Mouse (Mus musculus) lung, adult 2 months (tissue): ENCODE data around the gene BC005561.

Experiments used
- CTCF ChIP-seq: fragments of 200-500 bp; IDR thresholded peaks from 2 replicates; pipeline ENCODE4 v1.5.1; 2011; ENCODE audit warnings: mild to moderate bottlenecking, low read length, control low read depth; ENCODE audit not compliant: insufficient read depth
- POLR2A ChIP-seq: fragments of 200-500 bp; IDR thresholded peaks from 2 replicates; pipeline ENCODE4 v1.6.1; 2011; ENCODE audit warnings: low read depth, mild to moderate bottlenecking, control low read depth, low read length, borderline replicate concordance; ENCODE audit errors: extremely low read depth

DNA sequence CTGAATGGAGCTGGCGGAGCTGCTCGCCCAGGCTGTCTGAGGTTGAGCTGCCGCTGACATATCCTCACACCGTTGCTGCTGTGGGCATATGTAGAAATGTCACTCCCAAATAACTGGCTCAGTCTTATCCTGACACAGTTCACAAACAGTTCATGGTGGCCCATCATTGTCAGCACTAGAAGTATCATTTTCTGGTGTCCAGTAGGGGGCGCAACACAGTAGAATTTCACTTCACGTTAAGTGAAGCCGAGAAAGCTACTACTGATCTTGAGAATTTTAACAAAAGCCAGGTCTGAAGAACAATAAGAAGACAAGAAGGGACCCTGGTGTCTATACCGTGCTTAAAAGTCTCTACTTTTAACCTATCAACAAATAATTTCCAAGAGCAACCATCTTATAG lies 35.8 kb upstream of the BC005561 start:
- TF ChIP-seq CTCF (no peak), POLR2A (no peak)
